Mouse (Mus musculus): ENCODE measurements around the gene Cap1. TPM values are rescaled to one million over a fixed set of nuclear protein-coding genes. Genes with fewer than 3 reads are reported as not detected.

Cap1 gene
- polyA plus RNA-seq (2017; shearing (Covaris generic)) = 82.1 TPM

DNA sequence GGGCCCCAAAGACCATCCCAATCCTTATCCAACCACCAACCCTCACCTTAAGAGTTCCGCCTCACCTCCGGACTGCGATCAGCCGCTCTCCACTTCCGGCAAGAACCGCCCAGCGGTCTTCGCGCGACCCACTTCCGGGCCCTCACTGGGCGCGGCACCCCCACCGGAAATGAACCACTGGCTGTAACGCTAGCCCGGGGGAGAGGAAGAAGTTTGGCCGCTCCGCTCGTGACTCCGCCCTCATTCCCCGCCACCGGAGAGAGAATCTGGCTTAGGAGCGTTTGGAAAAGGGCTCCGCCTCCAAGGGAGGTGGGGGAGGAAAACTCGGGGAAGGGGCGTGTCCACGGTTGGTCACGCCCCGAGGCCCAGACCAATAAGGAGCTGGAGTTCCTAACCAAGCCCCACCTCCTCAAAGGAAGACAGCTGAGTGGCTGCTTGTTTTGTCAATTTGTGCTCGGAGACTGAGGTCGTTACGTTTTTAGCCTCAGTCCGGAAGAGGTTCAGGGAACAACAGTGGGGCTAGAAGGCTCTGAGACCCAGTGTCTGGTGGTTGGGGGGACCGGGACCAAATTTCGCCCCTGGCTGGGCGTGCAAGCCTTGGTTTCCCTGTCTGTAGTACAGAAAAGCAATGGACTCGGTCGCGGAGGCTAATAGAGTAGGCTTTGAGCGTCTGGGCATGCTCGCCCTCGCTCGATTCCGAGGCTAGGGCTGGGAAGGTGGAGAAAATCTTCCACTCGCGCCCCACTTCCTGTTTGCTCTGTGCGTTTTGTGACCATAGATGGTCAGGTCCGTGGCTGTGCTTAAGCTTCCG is at the start of gene Cap1:
Gene Cap1, minus strand, starts transcription at position 289 of the 811 bp plus-strand sequence.

DNA sequence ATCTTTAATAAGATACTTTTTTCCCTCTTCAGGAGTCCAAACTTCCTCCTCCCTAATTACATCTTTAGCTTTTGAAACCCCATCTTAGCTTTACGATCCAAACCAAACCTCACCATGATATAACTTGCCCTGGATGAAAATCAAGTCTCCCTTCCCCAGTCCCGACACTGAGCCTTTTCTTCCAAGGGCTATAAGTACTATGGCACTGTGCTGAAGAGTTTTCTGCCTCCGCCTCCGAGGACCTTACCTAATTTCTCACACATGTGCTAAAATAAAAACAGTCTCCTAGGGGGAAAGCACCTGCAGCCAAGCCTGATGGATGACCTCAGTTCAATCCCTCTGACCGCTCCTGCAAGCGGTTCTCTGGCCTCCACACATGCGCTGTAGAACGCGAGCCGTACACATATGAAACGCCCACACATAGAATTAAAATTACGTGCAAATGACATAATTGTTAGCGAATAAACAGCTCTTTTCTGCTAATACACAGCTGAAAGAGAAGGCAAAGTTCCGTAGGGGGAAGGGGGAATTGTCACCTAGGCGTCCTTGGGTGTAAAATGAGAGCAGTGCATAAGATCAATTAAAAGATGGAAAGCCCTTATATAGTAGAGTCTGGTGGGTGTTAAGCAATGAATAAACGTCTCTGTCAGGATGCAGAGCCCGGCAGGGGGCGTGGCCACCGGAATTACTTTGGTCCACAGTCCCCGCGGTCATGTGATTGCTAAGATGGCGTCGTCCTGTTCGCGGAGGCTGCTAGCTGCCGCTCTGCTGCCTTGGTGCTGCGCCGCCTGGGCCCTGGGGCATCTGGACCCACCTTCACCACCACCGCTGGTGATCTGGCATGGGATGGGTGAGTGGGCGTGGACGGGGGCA is 50.1 kb downstream of the Cap1 start, which contains the start of gene Ppt1:
Gene Ppt1, plus strand, starts transcription at position 713 of the 873 bp plus-strand sequence.

Other genes starting within 250 kb of the Cap1 start
- gene 9530002B09Rik, start 196.8 kb downstream of the Cap1 start, polyA plus RNA-seq (2017; shearing (Covaris generic)) = not detected
- gene Ppt1, start 49.8 kb downstream of the Cap1 start, polyA plus RNA-seq (2017; shearing (Covaris generic)) = 51.5 TPM
- 0.53 TPM for gene Mfsd2a, start 75.1 kb upstream of the Cap1 start, polyA plus RNA-seq (2017; shearing (Covaris generic))
- gene Mycl, start 109.6 kb upstream of the Cap1 start, polyA plus RNA-seq (2017; shearing (Covaris generic)) = not detected
- gene Trit1, start 130.5 kb upstream of the Cap1 start, polyA plus RNA-seq (2017; shearing (Covaris generic)) = 24.0 TPM
- not detected for gene Bmp8b, start 219.1 kb upstream of the Cap1 start, polyA plus RNA-seq (2017; shearing (Covaris generic))
- gene Oxct2b, start 230.2 kb upstream of the Cap1 start, polyA plus RNA-seq (2017; shearing (Covaris generic)) = not detected